ENCODE assay signal across 8 mouse cellular contexts in genomic region chr17:17178757-17179413, GRCm38 (mm10). TPM values are rescaled to one million over a fixed set of nuclear protein-coding genes. Genes with fewer than 3 reads are reported as not detected.
DNase-seq lines count a peak whose midpoint lies in the region; ATAC-seq and TF ChIP-seq lines count a peak whose summit lies in the region.
"Not testable (repeated sequence)": the region's sequence is repeated elsewhere in the genome, so short reads cannot be mapped to it uniquely, and the experiment has no call there.
"Had no signal": no experiment of that assay in that cellular context is flagged by ENCODE, and none has a peak within 500 bp of the region (broad histone marks: within the 10 kb centered on the region; RNA-seq: fewer than 3 reads in every experiment).

No protein-coding gene starts in this region.

- not testable (repeated sequence) for DNase-seq in liver, embryonic 14.5 days (ENCODE audit: low read depth in 3 of 3, low spot score in 3 of 3); midbrain, embryonic 11.5 days (ENCODE audit: low spot score, missing footprints)

- H3K9ac ChIP-seq in embryonic facial prominence, embryonic 15.5 days; hindbrain, embryonic 13.5 days; kidney, embryonic 15.5 days; liver, embryonic 14.5 days (replicated peaks); midbrain, embryonic 11.5 days (ENCODE audit: low read length); neural tube, embryonic 14.5 days (replicated peaks; ENCODE audit: low read depth, low read length): not testable (repeated sequence)

- TF ChIP-seq CTCF in liver, embryonic 14.5 days (IDR thresholded peaks at IDR 0.05; ENCODE audit: low read depth): not testable (repeated sequence)

- not testable (repeated sequence) for H3K4me1 ChIP-seq in embryonic facial prominence, embryonic 15.5 days; hindbrain, embryonic 13.5 days (replicated peaks); kidney, embryonic 15.5 days; liver, embryonic 14.5 days (replicated peaks; ENCODE audit: control insufficient read depth in 2 of 2, insufficient read depth in 2 of 2, low read length in 1 of 2); midbrain, embryonic 11.5 days (ENCODE audit: control insufficient read depth, insufficient read depth, low read length); neural tube, embryonic 14.5 days (ENCODE audit: control insufficient read depth, insufficient read depth, low read length)

- H3K4me3 ChIP-seq in embryonic facial prominence, embryonic 15.5 days (replicated peaks); hindbrain, embryonic 13.5 days; kidney, embryonic 15.5 days (replicated peaks); liver, embryonic 14.5 days (ENCODE audit: insufficient read depth in 1 of 2, low read depth in 2 of 2, low read length in 2 of 2); midbrain, embryonic 11.5 days (ENCODE audit: low read depth, low read length); neural tube, embryonic 14.5 days (ENCODE audit: low read depth, low read length): not testable (repeated sequence)

- not testable (repeated sequence) for H3K27ac ChIP-seq in embryonic facial prominence, embryonic 15.5 days (replicated peaks); hindbrain, embryonic 13.5 days; kidney, embryonic 15.5 days; liver, embryonic 14.5 days; midbrain, embryonic 11.5 days (ENCODE audit: low read depth, low read length); neural tube, embryonic 14.5 days (ENCODE audit: low read depth, low read length)

- peak; percentile 82; the same call in 1 of the 2 replicates for ATAC-seq in embryonic facial prominence, embryonic 15.5 days (ENCODE audit: insufficient number of reproducible peaks, low FRiP score, low TSS enrichment, low read depth)
- peak; percentile 100 for ATAC-seq in granulocyte monocyte progenitor cell, adult 5-6 weeks (replicated peaks; ENCODE audit: poor library complexity, severe bottlenecking)
- peak; percentile 97 for ATAC-seq in hindbrain, embryonic 13.5 days (ENCODE audit: low FRiP score)
- ATAC-seq in kidney, embryonic 15.5 days (replicated peaks; ENCODE audit: low FRiP score): peak; percentile 99
- peak; percentile 100 for ATAC-seq in liver, embryonic 14.5 days (ENCODE audit: insufficient read depth)
- peak; percentile 99 for ATAC-seq in midbrain, embryonic 11.5 days (ENCODE audit: low FRiP score)
- ATAC-seq in neural tube, embryonic 14.5 days (ENCODE audit: low read depth): peak; percentile 99

- WGBS in embryonic facial prominence, embryonic 15.5 days: no CpG with 5 or more reads among the region's 8 CpGs
- WGBS in hindbrain, embryonic 13.5 days: no CpG with 5 or more reads among the region's 8 CpGs
- WGBS in kidney, embryonic 15.5 days: no CpG with 5 or more reads among the region's 8 CpGs
- no CpG with 5 or more reads among the region's 8 CpGs for WGBS in liver, embryonic 14.5 days (ENCODE audit: insufficient replicate concordance)
- no CpG with 5 or more reads among the region's 8 CpGs for WGBS in midbrain, embryonic 11.5 days
- WGBS in neural tube, embryonic 14.5 days: no CpG with 5 or more reads among the region's 8 CpGs

- H3K4me2 ChIP-seq in embryonic facial prominence, embryonic 15.5 days (replicated peaks); hindbrain, embryonic 13.5 days; kidney, embryonic 15.5 days; liver, embryonic 14.5 days (ENCODE audit: low read depth); midbrain, embryonic 11.5 days; neural tube, embryonic 14.5 days (ENCODE audit: low read depth, low read length): not testable (repeated sequence)

- H3K9me3 ChIP-seq in embryonic facial prominence, embryonic 15.5 days (replicated peaks); hindbrain, embryonic 13.5 days; kidney, embryonic 15.5 days (replicated peaks); liver, embryonic 14.5 days (ENCODE audit: control insufficient read depth, low read length); midbrain, embryonic 11.5 days (ENCODE audit: control insufficient read depth, low read length); neural tube, embryonic 14.5 days (ENCODE audit: control insufficient read depth, low read length): not testable (repeated sequence)

- H3K36me3 ChIP-seq in embryonic facial prominence, embryonic 15.5 days; hindbrain, embryonic 13.5 days; kidney, embryonic 15.5 days; liver, embryonic 14.5 days (replicated peaks; ENCODE audit: control insufficient read depth, insufficient read depth, low read depth); midbrain, embryonic 11.5 days (ENCODE audit: control insufficient read depth, insufficient read depth, low read length); neural tube, embryonic 14.5 days (ENCODE audit: control insufficient read depth, insufficient read depth, low read length): not testable (repeated sequence)

- not testable (repeated sequence) for H3K27me3 ChIP-seq in embryonic facial prominence, embryonic 15.5 days; hindbrain, embryonic 13.5 days; kidney, embryonic 15.5 days; liver, embryonic 14.5 days (ENCODE audit: control insufficient read depth, insufficient read depth, low read length); midbrain, embryonic 11.5 days (ENCODE audit: control insufficient read depth, insufficient read depth, low read length); neural tube, embryonic 14.5 days (ENCODE audit: control insufficient read depth, insufficient read depth, low read length)

- not testable (repeated sequence) for TF ChIP-seq EP300 in liver, embryonic 14.5 days (IDR thresholded peaks at IDR 0.05; ENCODE audit: low read depth)

RNA-seq across cellular contexts. Expression of gene Zfp97, which starts 57.7 kb away (rescaled TPM):
- polyA plus RNA-seq in embryonic facial prominence, embryonic 15.5 days (2015; fragmentation: Nextera tagmentation; extraction: Ambion mirVana): 5.4 and 5.9 TPM in 2 replicates
- 4.6 and 18.6 TPM in 2 replicates for total RNA-seq in granulocyte monocyte progenitor cell, adult 5-6 weeks (2014; fragmentation: Nextera tagmentation)
- total RNA-seq in granulocyte monocyte progenitor cell, adult 5-6 weeks (2017): 12.9 and 13.5 TPM in 2 replicates
- 2.4 and 3.0 TPM in 2 replicates for polyA plus RNA-seq in hindbrain, embryonic 13.5 days (2015; fragmentation: Nextera tagmentation; extraction: Ambion mirVana)
- 6.9 and 7.3 TPM in 2 replicates for polyA plus RNA-seq in kidney, embryonic 15.5 days (2015; fragmentation: Nextera tagmentation; extraction: Ambion mirVana)
- 0.57 and 0.75 TPM in 2 replicates for polyA plus RNA-seq in liver, embryonic 14.5 days (2012; rRNA removed)
- polyA plus RNA-seq in liver, embryonic 14.5 days (2014; fragmentation: Nextera tagmentation; extraction: Ambion mirVana): 2.1 and 2.6 TPM in 2 replicates
- polyA plus RNA-seq in midbrain, embryonic 11.5 days (2014; fragmentation: Nextera tagmentation; extraction: Ambion mirVana): 5.0 and 5.2 TPM in 2 replicates
- polyA plus RNA-seq in neural tube, embryonic 14.5 days (2014; fragmentation: Nextera tagmentation; extraction: Ambion mirVana): 4.5 and 5.5 TPM in 2 replicates
- polyA plus RNA-seq: adrenal gland, adult 2 months had no signal
